Mouse (Mus musculus) liver, postnatal 0 days (tissue): ENCODE measurements around the gene Pibf1.

ENCODE experiments used
- CTCF ChIP-seq: sonication (generic); IDR thresholded peaks from 2 replicates; pipeline ENCODE4 v1.5.1; 2016; ENCODE audit warnings: antibody characterized with exemption, low read depth
- EP300 ChIP-seq: IDR thresholded peaks from 2 replicates; pipeline ENCODE4 v1.6.1; 2016; ENCODE audit warnings: antibody characterized with exemption, low read depth, mild to moderate bottlenecking

DNA sequence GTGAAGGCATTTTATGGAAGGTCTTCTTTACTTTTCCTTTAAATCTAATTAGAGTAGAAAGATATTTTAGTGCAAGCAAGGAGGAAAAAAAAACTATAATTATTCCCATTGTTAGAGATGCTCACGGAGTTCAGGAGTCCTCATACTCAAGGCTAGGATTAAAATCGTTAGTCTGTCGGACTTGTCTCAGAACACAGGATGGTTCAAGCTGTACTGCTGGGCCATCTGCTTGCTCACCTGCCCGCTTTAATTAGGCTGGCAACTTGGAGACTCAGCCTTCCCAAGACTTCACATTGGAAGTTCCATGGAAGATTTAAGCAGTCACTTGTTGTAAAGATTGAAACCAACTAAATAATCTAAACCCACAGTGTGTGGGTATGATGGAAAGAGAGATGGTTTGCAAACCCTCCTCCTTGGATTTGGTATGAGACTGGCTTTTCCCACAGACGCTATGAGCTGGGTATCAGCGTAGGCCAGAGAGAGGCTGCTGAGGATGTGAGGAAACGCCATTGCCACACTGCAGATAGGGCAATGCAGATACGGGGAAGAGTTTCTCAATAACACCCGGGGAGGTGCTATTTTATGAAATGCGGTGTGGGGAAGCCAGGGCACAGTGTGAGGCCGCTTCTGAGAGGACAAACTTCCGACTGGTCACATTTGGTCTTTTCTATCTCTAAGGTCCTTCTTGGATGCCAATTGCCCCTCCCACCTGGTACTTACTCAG, 179.7 kb downstream of the Pibf1 start:
- TF ChIP-seq CTCF: no peak
- no peak for TF ChIP-seq EP300
